Mouse (Mus musculus) liver, adult 2 months (tissue): ENCODE results near the gene Mtrex. TPM values are rescaled to one million over a fixed set of nuclear protein-coding genes. Genes with fewer than 3 reads are reported as not detected.

Experiments
- DNase-seq: peaks from one replicate; pipeline ENCODE4 v3.0.0-alpha.2; 2011; ENCODE audit warnings: low read depth, low spot score; ENCODE audit errors: extremely low read depth
- H3K27ac ChIP-seq: fragments of 200-500 bp; replicated peaks from 2 replicates; pipeline ENCODE4 v1.5.1; 2012; ENCODE audit warnings: low read depth, mild to moderate bottlenecking, control low read depth, inconsistent platforms, low read length; ENCODE audit not compliant: insufficient read depth
- H3K27me3 ChIP-seq: fragments of 200-500 bp; 2 replicates; pipeline ENCODE4 v1.6.1; 2012; ENCODE audit warnings: mild to moderate bottlenecking, moderate library complexity, low read length, inconsistent platforms; ENCODE audit not compliant: control insufficient read depth, insufficient read depth
- H3K36me3 ChIP-seq: fragments of 200-500 bp; 2 replicates; pipeline ENCODE4 v1.6.1; 2012; ENCODE audit warnings: low read length, inconsistent platforms; ENCODE audit not compliant: control insufficient read depth, insufficient read depth
- H3K4me1 ChIP-seq: fragments of 200-500 bp; 2 replicates; pipeline ENCODE4 v1.6.1; 2011; ENCODE audit warnings: low read length; ENCODE audit not compliant: control insufficient read depth, insufficient read depth
- H3K4me3 ChIP-seq: fragments of 200-500 bp; 2 replicates; pipeline ENCODE4 v1.5.1; 2011; ENCODE audit warnings: low read depth, mild to moderate bottlenecking, control low read depth, low read length, moderate library complexity; ENCODE audit not compliant: insufficient read depth
- H3K79me2 ChIP-seq: fragments of 200-500 bp; 2 replicates; pipeline ENCODE4 v1.6.1; 2012; ENCODE audit warnings: inconsistent platforms, mild to moderate bottlenecking, low read length, moderate library complexity; ENCODE audit not compliant: control insufficient read depth, insufficient read depth
- H3K9ac ChIP-seq: fragments of 200-500 bp; 2 replicates; pipeline ENCODE4 v1.6.1; 2012; ENCODE audit warnings: low read depth, mild to moderate bottlenecking, control low read depth, inconsistent platforms, low read length
- CTCF ChIP-seq: fragments of 200-500 bp; IDR thresholded peaks from 2 replicates; pipeline ENCODE4 v1.5.1; 2011; ENCODE audit warnings: low read depth, low read length, control low read depth
- POLR2A ChIP-seq: fragments of 200-500 bp; IDR thresholded peaks from 2 replicates; pipeline ENCODE4 v1.6.1; 2011; ENCODE audit warnings: low read length, control low read depth; ENCODE audit not compliant: insufficient read depth; ENCODE audit errors: extremely low read depth
- WGBS: fragments of 180-500 bp; shearing (Covaris S2); methylation state at CpG from one replicate; pipeline ENCODE4 v1.1.7; 2018; 5-methylcytosine and 5-hydroxymethylcytosine counted together
- polyA plus RNA-seq: library from polyadenylated mRNA; depleted of rRNA; stranded (reverse); fragments of >200 nt; gene quantifications from 2 replicates; pipeline ENCODE4 v1.2.3, GENCODE M21; 2012
- total RNA-seq: library from RNA; depleted of rRNA; stranded (reverse); fragments of >200 nt; gene quantifications from 2 replicates; pipeline ENCODE4 v1.2.3, GENCODE M21; 2014

The Mtrex gene
- total and polyA plus RNA-seq, 2 experiments, result 2.9 to 18.2 TPM

- Histone ChIP-seq H3K4me3 (no peak overlapping the region), H3K27me3 (no peaks in the 10 kb centered on the region), H3K79me2 (no peaks in the 10 kb centered on the region), H3K4me1 (no peaks in the 10 kb centered on the region), H3K36me3 (no peaks in the 10 kb centered on the region), H3K27ac (no peak overlapping the region), H3K9ac (no peak overlapping the region)
- 94% methylated on average over 6 of the region's 6 CpGs for WGBS
- TF ChIP-seq POLR2A (no peak), CTCF (no peak)
- no peak for DNase-seq
These were observed 88.5 kb downstream of the Mtrex start for GRCm38 (mm10) chr13:112838562-112839232.

- Histone ChIP-seq H3K4me1 (no peaks in the 10 kb centered on the region), H3K79me2 (no peaks in the 10 kb centered on the region; the same call in 1 of the 2 replicates), H3K27me3 (no peaks in the 10 kb centered on the region), H3K27ac (no peak overlapping the region), H3K4me3 (no peak overlapping the region), H3K36me3 (no peaks in the 10 kb centered on the region), H3K9ac (no peak overlapping the region)
- TF ChIP-seq POLR2A (no peak), CTCF (no peak)
- WGBS, result 76% methylated on average over 9 of the region's 9 CpGs
- no peak for DNase-seq
These were observed 89.5 kb downstream of the Mtrex start for GRCm38 (mm10) chr13:112837621-112838155.

GRCm38 (mm10) chr13:112836951-112837350 is 90.2 kb downstream of the Mtrex start:
- Histone ChIP-seq H3K27ac (no peak overlapping the region), H3K27me3 (no peaks in the 10 kb centered on the region)

GRCm38 (mm10) chr13:112835113-112835512 is 92.1 kb downstream of the Mtrex start:
- Histone ChIP-seq H3K36me3 (no peaks in the 10 kb centered on the region), H3K4me3 (no peak overlapping the region), H3K27me3 (no peaks in the 10 kb centered on the region), H3K4me1 (no peaks in the 10 kb centered on the region), H3K9ac (no peak overlapping the region), H3K79me2 (no peaks in the 10 kb centered on the region; the same call in 1 of the 2 replicates), H3K27ac (no peak overlapping the region)
- no peak for DNase-seq
- TF ChIP-seq CTCF, result no peak
- no peak for TF ChIP-seq POLR2A
- 73% methylated on average over 12 of the region's 12 CpGs for WGBS

More at GRCm38 (mm10) chr13:112836951-112837350, 90.2 kb downstream of the Mtrex start:
- TF ChIP-seq POLR2A (no peak), CTCF (no peak)
- no peak overlapping the region for H3K4me3 ChIP-seq
- WGBS, result 96% methylated on average over 2 of the region's 2 CpGs
- H3K79me2 ChIP-seq, result no peaks in the 10 kb centered on the region; the same call in 1 of the 2 replicates
- DNase-seq, result no peak
- H3K4me1 ChIP-seq, result no peaks in the 10 kb centered on the region
- H3K9ac ChIP-seq, result no peak overlapping the region
- H3K36me3 ChIP-seq, result no peaks in the 10 kb centered on the region

GRCm38 (mm10) chr13:112833895-112834263 is 93.3 kb downstream of the Mtrex start:
- Histone ChIP-seq H3K9ac (no peak overlapping the region), H3K4me3 (no peak overlapping the region), H3K27ac (no peak overlapping the region), H3K27me3 (no peaks in the 10 kb centered on the region), H3K36me3 (no peaks in the 10 kb centered on the region), H3K4me1 (no peaks in the 10 kb centered on the region), H3K79me2 (no peaks in the 10 kb centered on the region; the same call in 1 of the 2 replicates)
- 66% methylated on average over 3 of the region's 3 CpGs for WGBS
- TF ChIP-seq POLR2A (no peak), CTCF (no peak)
- no peak for DNase-seq
